Mouse (Mus musculus) embryonic fibroblast, embryonic 13.5 days (primary cell): ENCODE results near the gene Hist1h2ba. TPM values are rescaled to one million over a fixed set of nuclear protein-coding genes. Genes with fewer than 3 reads are reported as not detected.

ENCODE experiments used
- H3K27ac ChIP-seq: 2 replicates; pipeline ENCODE4 v1.5.1; 2012; ENCODE audit warnings: low read length, control low read depth, inconsistent platforms; ENCODE audit not compliant: insufficient read depth
- H3K4me1 ChIP-seq: 2 replicates; pipeline ENCODE4 v1.6.1; 2011; ENCODE audit warnings: low read length; ENCODE audit not compliant: control insufficient read depth, insufficient read depth
- H3K4me3 ChIP-seq: 2 replicates; pipeline ENCODE4 v1.5.1; 2011; ENCODE audit warnings: mild to moderate bottlenecking, control low read depth, low read length; ENCODE audit not compliant: insufficient read depth
- CTCF ChIP-seq: IDR thresholded peaks from 2 replicates; pipeline ENCODE4 v1.5.1; 2011; ENCODE audit warnings: mild to moderate bottlenecking, control low read depth, low read length, moderate library complexity, borderline replicate concordance; ENCODE audit not compliant: insufficient read depth
- POLR2A ChIP-seq: IDR thresholded peaks from 2 replicates; pipeline ENCODE4 v1.6.1; 2011; ENCODE audit warnings: low read depth, mild to moderate bottlenecking, control low read depth, low read length, moderate library complexity
- polyA plus RNA-seq: library from polyadenylated mRNA; stranded (reverse); fragments of >200 nt; gene quantifications from 2 replicates; pipeline ENCODE4 v1.2.4, GENCODE M21; 2011; ENCODE audit warnings: low read depth; ENCODE audit not compliant: missing spikeins, insufficient read length

Hist1h2ba gene
- polyA plus RNA-seq = not detected in 2 replicates

DNA sequence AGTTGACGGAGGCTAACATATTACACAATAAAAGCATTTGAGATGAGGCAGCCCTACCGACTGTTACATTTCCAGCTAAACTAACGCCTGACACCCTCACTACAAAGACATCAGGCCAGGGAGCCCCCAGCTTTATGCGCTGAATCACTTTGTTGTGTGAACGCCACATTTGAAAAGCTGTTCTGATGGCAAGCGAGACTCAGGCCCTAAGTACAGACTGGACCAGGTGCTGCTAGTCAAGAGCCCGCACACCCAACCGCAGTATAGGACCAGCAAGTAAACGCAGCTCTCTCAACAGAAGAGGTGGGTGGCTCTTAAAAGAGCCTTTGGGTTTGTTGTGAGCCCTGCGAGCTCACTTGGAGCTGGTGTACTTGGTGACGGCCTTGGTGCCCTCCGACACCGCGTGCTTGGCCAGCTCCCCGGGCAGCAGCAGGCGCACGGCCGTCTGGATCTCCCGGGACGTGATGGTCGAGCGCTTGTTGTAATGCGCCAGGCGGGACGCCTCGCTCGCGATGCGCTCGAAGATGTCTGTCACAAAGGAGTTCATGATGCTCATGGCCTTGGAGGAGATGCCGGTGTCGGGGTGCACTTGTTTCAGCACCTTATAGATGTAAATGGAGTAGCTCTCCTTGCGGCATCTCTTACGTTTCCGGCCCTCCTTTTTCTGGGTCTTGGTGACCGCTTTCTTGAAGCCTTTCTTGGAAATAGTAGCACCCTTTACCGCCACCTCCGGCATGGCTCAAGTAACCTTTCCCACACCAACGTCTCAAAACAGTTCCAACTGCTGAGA lies at the start of gene Hist1h2ba:
Gene Hist1h2ba (minus strand): TSS at position 736 of the 790 bp plus-strand sequence.
- Histone ChIP-seq H3K4me1 (no peaks in the 10 kb centered on the region), H3K4me3 (no peak within 1 kb of the TSS), H3K27ac (no peak within 1 kb of the TSS)
- TF ChIP-seq CTCF = no peak
- TF ChIP-seq POLR2A = no peak

DNA sequence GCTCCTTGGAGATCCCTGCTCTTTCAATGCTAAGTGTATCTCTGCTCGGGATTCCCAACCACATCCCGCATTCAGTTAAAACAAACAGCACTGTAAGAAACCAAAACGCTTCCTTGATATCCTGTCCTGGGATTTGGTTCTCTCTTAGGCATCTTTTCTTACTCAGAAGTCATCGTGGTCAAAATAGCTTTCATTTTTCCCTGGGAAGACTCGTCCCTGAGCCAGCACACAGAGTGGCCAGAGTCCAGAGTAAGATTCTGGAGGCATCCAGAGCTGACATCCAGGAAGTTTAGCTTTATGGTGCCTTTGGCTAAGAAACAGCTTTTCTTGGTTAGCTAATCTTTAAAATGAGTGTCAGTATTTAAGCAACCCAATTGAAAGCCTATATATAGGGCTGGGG lies 38.3 kb upstream of the Hist1h2ba start:
- no peaks in the 10 kb centered on the region for H3K4me1 ChIP-seq
- H3K27ac ChIP-seq = no peak overlapping the region
- TF ChIP-seq POLR2A (no peak), CTCF (no peak)
- H3K4me3 ChIP-seq = no peak overlapping the region

DNA sequence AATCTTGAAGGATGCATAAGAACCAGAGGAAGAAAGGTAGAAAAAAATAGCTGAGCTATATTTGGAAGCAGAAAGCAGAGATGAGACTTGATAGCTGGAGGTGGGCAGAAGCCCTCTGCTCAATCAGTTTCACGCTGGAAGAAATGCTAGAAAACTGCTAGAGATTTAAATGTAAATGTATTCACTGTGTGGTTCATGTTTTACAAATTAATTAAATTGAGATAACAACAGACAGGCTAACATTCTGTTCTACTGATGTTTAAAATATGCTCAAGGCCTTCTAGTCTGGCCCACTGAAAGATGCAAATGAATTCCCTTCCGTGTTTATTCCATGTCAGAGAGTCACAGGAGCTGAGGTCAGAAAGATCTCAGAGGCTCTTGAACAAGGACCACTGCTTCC lies 37.9 kb upstream of the Hist1h2ba start:
- TF ChIP-seq CTCF (no peak), POLR2A (no peak)
- no peak overlapping the region for H3K4me3 ChIP-seq
- no peak overlapping the region for H3K27ac ChIP-seq
- H3K4me1 ChIP-seq = no peaks in the 10 kb centered on the region

DNA sequence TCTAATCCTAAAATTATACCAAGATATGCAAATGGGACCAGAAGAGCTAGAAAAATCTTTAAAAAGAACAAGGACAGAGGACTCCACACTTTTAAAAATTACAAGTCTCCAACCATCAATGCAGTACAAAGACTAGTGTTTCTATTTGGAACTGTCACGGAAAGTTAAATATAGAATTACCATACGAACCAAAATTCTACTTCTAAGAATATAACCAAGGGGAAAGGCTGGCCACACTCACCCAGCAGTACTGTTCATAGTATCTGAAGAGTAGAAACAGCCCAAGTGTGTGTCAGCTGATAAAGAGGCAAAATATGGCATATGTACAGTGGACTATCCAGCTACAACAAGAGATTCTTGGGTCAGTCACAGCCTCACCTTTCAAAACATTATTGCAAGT lies 31.0 kb upstream of the Hist1h2ba start:
- Histone ChIP-seq H3K4me1 (no peaks in the 10 kb centered on the region), H3K4me3 (no peak overlapping the region), H3K27ac (no peak overlapping the region)
- TF ChIP-seq CTCF (no peak), POLR2A (no peak)

DNA sequence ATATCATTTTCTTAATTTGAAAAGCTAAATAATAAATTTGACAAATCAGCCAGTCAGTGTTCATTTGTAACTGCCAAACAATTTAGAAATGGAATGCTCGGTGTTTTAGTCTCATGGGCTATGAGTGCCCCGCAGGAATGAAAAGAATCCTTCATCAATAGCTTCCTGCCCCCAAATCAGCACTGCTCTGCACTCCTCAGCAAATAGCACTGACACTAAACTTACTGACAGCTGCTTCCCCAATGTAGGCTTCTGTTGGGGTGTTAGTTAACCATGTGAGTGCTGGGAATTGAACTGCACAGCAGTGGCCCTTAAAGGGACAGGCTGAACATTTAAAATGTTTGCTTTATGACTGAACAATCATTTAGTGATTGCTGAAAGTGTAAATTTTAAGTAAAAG lies 25.8 kb upstream of the Hist1h2ba start:
- H3K4me3 ChIP-seq = no peak overlapping the region
- TF ChIP-seq POLR2A = no peak

DNA sequence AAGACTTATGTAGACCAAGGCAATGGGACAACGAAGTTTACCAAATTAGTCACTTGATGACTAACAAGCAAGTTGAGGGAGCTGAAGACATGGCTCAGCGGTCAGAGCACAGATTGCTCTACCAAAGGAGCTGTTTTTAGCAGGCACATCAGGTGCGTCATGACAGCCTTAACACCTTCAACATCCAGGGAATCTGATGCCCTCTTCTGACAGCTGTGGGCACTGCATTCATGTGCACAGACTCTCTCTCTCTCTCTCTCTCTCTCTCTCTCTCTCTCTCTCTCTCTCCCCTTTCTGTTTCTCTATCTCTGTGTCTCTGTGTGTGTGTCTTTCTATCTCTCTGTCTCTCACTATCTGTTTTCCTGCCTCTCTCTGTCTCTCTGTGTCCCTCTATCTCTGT lies 17.0 kb upstream of the Hist1h2ba start:
- Histone ChIP-seq H3K4me3 (no peak overlapping the region), H3K27ac (no peak overlapping the region), H3K4me1 (no peaks in the 10 kb centered on the region)
- TF ChIP-seq POLR2A (no peak), CTCF (peak; percentile 27; the same call in 1 of the 2 replicates)

More for the DNA sequence above, 25.8 kb upstream of the Hist1h2ba start:
- Histone ChIP-seq H3K27ac (no peak overlapping the region), H3K4me1 (no peaks in the 10 kb centered on the region)

DNA sequence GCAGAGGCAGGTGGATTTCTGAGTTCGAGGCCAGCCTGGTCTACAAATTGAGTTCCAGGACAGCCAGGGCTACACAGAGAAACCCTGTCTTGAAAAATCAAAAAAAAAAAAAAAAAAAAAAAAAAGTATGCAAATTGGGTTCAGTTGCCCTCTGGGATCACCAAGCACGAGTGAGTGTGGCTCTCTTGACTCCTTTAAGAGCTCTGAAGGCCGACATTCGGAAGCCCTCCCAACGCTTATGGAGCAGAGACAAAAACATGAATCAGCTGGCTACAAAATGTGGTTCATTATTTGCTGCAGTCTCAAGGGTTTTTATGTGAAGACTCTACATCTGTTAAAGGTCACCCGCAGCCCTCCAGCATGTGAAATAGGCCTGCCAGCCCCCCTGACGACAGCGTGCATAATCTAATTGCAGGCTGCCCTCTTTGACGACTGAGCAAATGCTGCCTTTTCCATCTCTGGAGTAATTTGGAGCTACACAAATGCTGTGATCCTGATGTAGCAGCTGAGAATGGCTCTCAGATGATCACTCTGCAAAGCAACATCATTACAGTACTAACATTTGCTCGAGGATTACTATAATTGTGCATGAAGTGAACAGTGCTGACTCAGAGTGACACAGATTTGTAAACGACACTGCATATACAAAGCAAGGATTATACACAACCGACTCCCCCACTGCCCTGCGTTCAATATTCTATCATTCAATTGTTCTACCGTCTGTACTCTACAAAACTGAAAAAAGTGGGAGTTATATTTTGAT lies 15.7 kb upstream of the Hist1h2ba start:
- H3K4me1 ChIP-seq = no peaks in the 10 kb centered on the region
- TF ChIP-seq POLR2A (no peak), CTCF (no peak)
- H3K4me3 ChIP-seq = no peak overlapping the region
- no peak overlapping the region for H3K27ac ChIP-seq

DNA sequence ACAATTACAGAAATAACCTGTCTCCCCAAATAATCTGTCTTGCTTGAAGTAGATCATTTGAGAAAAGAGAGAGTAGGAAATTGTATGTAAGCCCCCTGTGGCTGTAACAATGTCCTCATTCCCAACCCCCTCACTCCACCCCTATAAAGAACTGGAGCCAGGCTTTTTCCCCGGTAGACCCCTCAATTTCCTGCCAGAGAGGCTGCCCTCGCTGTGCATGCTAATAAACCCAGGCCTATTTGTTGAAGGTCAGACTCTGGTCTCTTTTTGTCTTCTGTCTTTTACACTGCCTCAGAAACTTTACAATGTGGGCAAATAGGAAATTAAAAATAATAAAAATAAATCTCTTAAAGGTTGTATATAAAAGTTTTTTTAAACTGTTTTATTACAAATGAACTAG lies 12.3 kb upstream of the Hist1h2ba start:
- no peak overlapping the region for H3K4me3 ChIP-seq
- H3K27ac ChIP-seq = no peak overlapping the region
- TF ChIP-seq CTCF = no peak
- H3K4me1 ChIP-seq = no peaks in the 10 kb centered on the region

DNA sequence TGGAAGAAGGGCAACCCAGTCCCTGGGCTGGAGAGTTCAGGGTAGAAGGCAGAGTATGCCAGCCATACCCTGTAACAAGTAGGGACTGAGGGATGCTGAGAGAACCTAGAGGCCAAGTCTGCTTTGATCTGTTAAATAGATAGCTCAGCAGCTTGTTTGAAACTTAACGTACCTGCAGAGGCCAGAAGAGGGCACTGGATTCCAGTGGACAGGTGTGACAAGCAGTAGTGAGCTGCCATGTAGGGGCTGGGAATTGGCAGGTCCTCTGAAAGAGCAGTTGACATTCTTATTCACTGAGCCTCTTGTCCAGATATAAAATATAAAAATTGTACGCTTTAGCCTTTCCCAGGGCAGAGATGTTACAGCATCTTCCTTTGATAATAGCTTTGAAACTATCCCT lies 8.9 kb upstream of the Hist1h2ba start:
- Histone ChIP-seq H3K4me3 (no peak overlapping the region), H3K4me1 (no peaks in the 10 kb centered on the region), H3K27ac (no peak overlapping the region)
- TF ChIP-seq POLR2A = no peak
- TF ChIP-seq CTCF = no peak

DNA sequence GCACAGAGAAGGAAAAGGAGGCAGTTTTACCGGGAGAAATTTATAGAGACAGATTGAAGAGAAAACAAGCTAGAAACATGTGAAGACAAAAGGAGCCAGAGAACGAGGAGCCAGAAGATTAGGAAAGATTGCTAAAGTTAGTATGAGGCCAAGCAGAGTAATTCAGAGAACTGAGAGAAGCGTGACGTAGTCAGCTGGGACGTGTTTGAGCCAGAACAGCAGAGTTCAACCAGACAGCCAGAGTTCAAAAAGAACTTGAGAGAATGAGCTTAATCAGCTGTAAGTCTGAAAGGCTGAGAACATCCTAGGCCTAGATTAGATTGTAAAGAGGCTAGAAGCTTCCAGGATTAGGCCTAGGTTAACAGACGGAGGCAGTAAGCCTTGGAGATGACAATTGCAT lies 6.3 kb upstream of the Hist1h2ba start:
- no peak overlapping the region for H3K27ac ChIP-seq
- TF ChIP-seq CTCF = no peak
- TF ChIP-seq POLR2A = no peak
- H3K4me1 ChIP-seq = no peaks in the 10 kb centered on the region
- no peak overlapping the region for H3K4me3 ChIP-seq
